Mouse (Mus musculus) frontal cortex, postnatal 36 days (tissue): ENCODE data around the gene Nrip2.

Experiments used
- DNase-seq, 2 experiments: peaks; one replicate each; pipeline ENCODE4 v3.0.0; 2022; ENCODE audit warnings: low spot score in 2 of 2

Nrip2 gene

GRCm38 (mm10) chr6:128397574-128398261, 1.4 kb upstream of the Nrip2 start:
- no peak for DNase-seq

- DNase-seq = peak; percentile 36 to 48
These were observed 507 bp downstream of the Nrip2 start for GRCm38 (mm10) chr6:128399421-128400185.

GRCm38 (mm10) chr6:128404708-128405107, 5.6 kb downstream of the Nrip2 start:
- no peak for DNase-seq

- no peak for DNase-seq
These were observed 9.5 kb downstream of the Nrip2 start for GRCm38 (mm10) chr6:128408544-128409125.

GRCm38 (mm10) chr6:128410305-128410704, 11.2 kb downstream of the Nrip2 start:
- DNase-seq = no peak

- peak; percentile 89 to 90 for DNase-seq
These were observed 12.0 kb downstream of the Nrip2 start for GRCm38 (mm10) chr6:128411115-128411514.

- DNase-seq = no peak
These were observed 17.1 kb downstream of the Nrip2 start for GRCm38 (mm10) chr6:128416169-128416568.

- DNase-seq = no peak
These were observed 19.0 kb downstream of the Nrip2 start for GRCm38 (mm10) chr6:128418076-128418475.

GRCm38 (mm10) chr6:128421036-128421435, 21.9 kb downstream of the Nrip2 start:
- DNase-seq = peak in 1 of 2 experiments; percentile 58

- no peak for DNase-seq
These were observed 22.4 kb downstream of the Nrip2 start for GRCm38 (mm10) chr6:128421480-128421879.

GRCm38 (mm10) chr6:128423496-128424268, 24.6 kb downstream of the Nrip2 start:
- peak in 1 of 2 experiments; percentile 27 for DNase-seq

GRCm38 (mm10) chr6:128424269-128425019, 25.3 kb downstream of the Nrip2 start, which contains the start of gene Itfg2:
Itfg2 (minus strand) TSS chr6:128424931.
- DNase-seq = peak; percentile 97 to 98

- no peak for DNase-seq
These were observed 25.9 kb downstream of the Nrip2 start for GRCm38 (mm10) chr6:128425046-128425445.

- no peak for DNase-seq
These were observed 28.5 kb downstream of the Nrip2 start for GRCm38 (mm10) chr6:128427571-128427970.

GRCm38 (mm10) chr6:128429300-128429699, 30.2 kb downstream of the Nrip2 start:
- no peak for DNase-seq

GRCm38 (mm10) chr6:128429826-128430225, 30.7 kb downstream of the Nrip2 start:
- no peak for DNase-seq

- no peak for DNase-seq
These were observed 33.3 kb downstream of the Nrip2 start for GRCm38 (mm10) chr6:128432356-128432915.

- no peak for DNase-seq
These were observed 34.5 kb downstream of the Nrip2 start for GRCm38 (mm10) chr6:128433566-128433965.

GRCm38 (mm10) chr6:128435474-128435873, 36.4 kb downstream of the Nrip2 start:
- DNase-seq = no peak

GRCm38 (mm10) chr6:128436356-128437005, 37.4 kb downstream of the Nrip2 start:
- DNase-seq = no peak
